Mouse (Mus musculus): ENCODE measurements around the gene Doc2b. TPM values are rescaled to one million over a fixed set of nuclear protein-coding genes. Genes with fewer than 3 reads are reported as not detected.
"Not testable (repeated sequence)": the region's sequence is repeated elsewhere in the genome, so short reads cannot be mapped to it uniquely, and the experiment has no call there.

The Doc2b gene
- polyA plus RNA-seq, 1 experiment from 2014 or later = 0.04 TPM

GRCm38 (mm10) chr11:75737806-75738476 lies 57.9 kb downstream of the Doc2b start:
- DNase-seq (ENCODE audit: low read depth, low spot score) = no peak
- no peak for TF ChIP-seq CTCF (IDR thresholded peaks at IDR 0.05)
- no peaks in the 10 kb centered on the region for H3K27me3 ChIP-seq
- ChIA-PET CTCF (interaction anchor here (1.2 kb wide), 1 partner anchor 16 kb away, joined by 3 read pairs; no protein-coding TSS in a partner anchor), POLR2A (interaction anchor here (0.6 kb wide), 1 partner anchor 393 kb away, joined by 3 read pairs; no protein-coding TSS in a partner anchor)
- in situ Hi-C loops (cut with MboI; ENCODE audit: low pct_unique_long_range_greater_than_20kb) = no loop called here
- no peak for ATAC-seq

GRCm38 (mm10) chr11:75736978-75737377 lies 58.9 kb downstream of the Doc2b start:
- ChIA-PET CTCF (interaction anchor here (1.2 to 1.3 kb wide), 2 partner anchors 17 to 19 kb away, joined by 3 read pairs; no protein-coding TSS in a partner anchor), POLR2A (no interaction called here)
- no peaks in the 10 kb centered on the region for H3K27me3 ChIP-seq
- in situ Hi-C loops (cut with MboI; ENCODE audit: low pct_unique_long_range_greater_than_20kb) = no loop called here
- DNase-seq (ENCODE audit: low read depth, low spot score) = peak; percentile 28
- no peak for ATAC-seq
- no peak for TF ChIP-seq CTCF (IDR thresholded peaks at IDR 0.05)

- ATAC-seq (no peak), DNase-seq (ENCODE audit: low read depth, low spot score) (no peak)
- POLR2A ChIA-PET = interaction anchor here (1.8 kb wide), 1 partner anchor 16 kb away, joined by 4 read pairs; no protein-coding TSS in a partner anchor
- in situ Hi-C loops (cut with MboI; ENCODE audit: low pct_unique_long_range_greater_than_20kb) = no loop called here
- CTCF ChIA-PET = interaction anchor here (1.2 kb wide), 1 partner anchor 12 kb away, joined by 6 read pairs; no protein-coding TSS in a partner anchor
- H3K27me3 ChIP-seq = no peaks in the 10 kb centered on the region
- TF ChIP-seq CTCF (IDR thresholded peaks at IDR 0.05) = no peak
Observed at GRCm38 (mm10) chr11:75735462-75736252, 60.2 kb downstream of the Doc2b start.

GRCm38 (mm10) chr11:75733227-75733940 lies 62.5 kb downstream of the Doc2b start:
- no peak for DNase-seq (ENCODE audit: low read depth, low spot score)
- in situ Hi-C loops (cut with MboI; ENCODE audit: low pct_unique_long_range_greater_than_20kb) = no loop called here
- ChIA-PET CTCF (interaction anchor here (0.9 kb wide), 1 partner anchor 27 kb away, joined by 3 read pairs; no protein-coding TSS in a partner anchor), POLR2A (interaction anchor here (0.5 to 1.8 kb wide), 5 partner anchors 19 to 1755 kb away, joined by 3 to 5 read pairs (median 4); no protein-coding TSS in a partner anchor)
- ATAC-seq = peak; percentile 29
- no peak for TF ChIP-seq CTCF (IDR thresholded peaks at IDR 0.05)
- no peaks in the 10 kb centered on the region for H3K27me3 ChIP-seq

GRCm38 (mm10) chr11:75732434-75733226 lies 63.2 kb downstream of the Doc2b start, which contains the start of gene Ywhae:
TSS of gene Ywhae (plus strand) at chr11:75732869.
- H3K27me3 ChIP-seq = no peaks in the 10 kb centered on the region
- in situ Hi-C loops (cut with MboI; ENCODE audit: low pct_unique_long_range_greater_than_20kb) = no loop called here
- TF ChIP-seq CTCF (IDR thresholded peaks at IDR 0.05) = no peak
- ATAC-seq (peak; percentile 57), DNase-seq (ENCODE audit: low read depth, low spot score) (peak; percentile 71)
- POLR2A ChIA-PET = interaction anchor here (0.6 to 1.2 kb wide), 5 partner anchors 19 to 1756 kb away, joined by 3 to 6 read pairs (median 4); no protein-coding TSS in a partner anchor
- CTCF ChIA-PET = no interaction called here

GRCm38 (mm10) chr11:75727659-75728058 lies 68.2 kb downstream of the Doc2b start:
- CTCF ChIA-PET = interaction anchor here (0.7 kb wide), 1 partner anchor 14 kb away, joined by 3 read pairs; no protein-coding TSS in a partner anchor
- POLR2A ChIA-PET; H3K27me3 ChIP-seq; DNase-seq (ENCODE audit: low read depth, low spot score); ATAC-seq; in situ Hi-C loops (cut with MboI; ENCODE audit: low pct_unique_long_range_greater_than_20kb): not testable (repeated sequence)

- TF ChIP-seq CTCF (IDR thresholded peaks at IDR 0.05) = no peak
- no peak for DNase-seq (ENCODE audit: low read depth, low spot score)
- POLR2A ChIA-PET = no interaction called here
- H3K27me3 ChIP-seq = no peaks in the 10 kb centered on the region
- no peak for ATAC-seq
- CTCF ChIA-PET = no interaction called here
- in situ Hi-C loops (cut with MboI; ENCODE audit: low pct_unique_long_range_greater_than_20kb) = no loop called here
Observed at GRCm38 (mm10) chr11:75727168-75727567, 68.7 kb downstream of the Doc2b start.

GRCm38 (mm10) chr11:75722339-75722738 lies 73.5 kb downstream of the Doc2b start:
- in situ Hi-C loops (cut with MboI; ENCODE audit: low pct_unique_long_range_greater_than_20kb) = no loop called here
- DNase-seq (ENCODE audit: low read depth, low spot score) (no peak), ATAC-seq (no peak)
- no peaks in the 10 kb centered on the region for H3K27me3 ChIP-seq
- POLR2A ChIA-PET = no interaction called here
- no peak for TF ChIP-seq CTCF (IDR thresholded peaks at IDR 0.05)
- CTCF ChIA-PET = interaction anchor here (1.2 to 1.3 kb wide), 2 partner anchors 13 to 90 kb away, joined by 3 to 4 read pairs; no protein-coding TSS in a partner anchor

Other genes with a start within 250 kb of the Doc2b start
- 141 TPM for gene Pitpna, start 208.0 kb downstream of the Doc2b start, polyA plus RNA-seq (2021)
- gene Inpp5k, start 165.1 kb downstream of the Doc2b start, polyA plus RNA-seq (2021) = 32.9 TPM
- gene Myo1c, start 145.5 kb downstream of the Doc2b start, polyA plus RNA-seq (2021) = 121 TPM
- gene Crk, start 116.8 kb downstream of the Doc2b start, polyA plus RNA-seq (2021) = 116 TPM
- 860 TPM for gene Ywhae, start 63.2 kb downstream of the Doc2b start, polyA plus RNA-seq (2021)
- 14.4 TPM for gene Rph3al, start 142.4 kb upstream of the Doc2b start, polyA plus RNA-seq (2021)
- 0.19 TPM for gene 1700016K19Rik, start 203.9 kb upstream of the Doc2b start, polyA plus RNA-seq (2021)
- gene Rflnb, start 231.7 kb upstream of the Doc2b start, polyA plus RNA-seq (2021) = 3.5 TPM